Mouse (Mus musculus) thymus, postnatal 10 days (tissue): ENCODE measurements around the gene Hmgcs2.
A peak's percentile ranks its signal among the peaks of the same experiment; 100 is the strongest.

Experiments
- DNase-seq, 2 experiments: peaks; one replicate each; pipeline ENCODE4 v3.0.0; 2021; ENCODE audit warnings: low spot score in 2 of 2

The Hmgcs2 gene

GRCm38 (mm10) chr3:98280204-98280932 is at the start of gene Hmgcs2:
Gene Hmgcs2, plus strand, starts transcription at chr3:98280435.
- DNase-seq, result peak; percentile 21 to 33

GRCm38 (mm10) chr3:98233504-98233903 is 46.7 kb upstream of the Hmgcs2 start:
- DNase-seq, result no peak

- DNase-seq, result no peak
Observed at GRCm38 (mm10) chr3:98236266-98236665, 44.0 kb upstream of the Hmgcs2 start.

GRCm38 (mm10) chr3:98237240-98237639 is 43.0 kb upstream of the Hmgcs2 start:
- no peak for DNase-seq

GRCm38 (mm10) chr3:98238150-98238549 is 42.1 kb upstream of the Hmgcs2 start:
- DNase-seq, result no peak

- no peak for DNase-seq
Observed at GRCm38 (mm10) chr3:98242051-98242450, 38.2 kb upstream of the Hmgcs2 start.

- DNase-seq, result no peak
Observed at GRCm38 (mm10) chr3:98242458-98243037, 37.7 kb upstream of the Hmgcs2 start.

- no peak for DNase-seq
Observed at GRCm38 (mm10) chr3:98245892-98246291, 34.3 kb upstream of the Hmgcs2 start.

GRCm38 (mm10) chr3:98246985-98247751 is 33.1 kb upstream of the Hmgcs2 start:
- DNase-seq, result no peak

GRCm38 (mm10) chr3:98249378-98249777 is 30.9 kb upstream of the Hmgcs2 start:
- no peak for DNase-seq

- no peak for DNase-seq
Observed at GRCm38 (mm10) chr3:98249833-98250448, 30.3 kb upstream of the Hmgcs2 start.

GRCm38 (mm10) chr3:98254059-98254458 is 26.2 kb upstream of the Hmgcs2 start:
- no peak for DNase-seq

GRCm38 (mm10) chr3:98254656-98255583 is 25.3 kb upstream of the Hmgcs2 start:
- DNase-seq, result no peak

GRCm38 (mm10) chr3:98258723-98259122 is 21.5 kb upstream of the Hmgcs2 start:
- DNase-seq, result no peak

GRCm38 (mm10) chr3:98259271-98259751 is 20.9 kb upstream of the Hmgcs2 start:
- DNase-seq, result no peak

GRCm38 (mm10) chr3:98260534-98260933 is 19.7 kb upstream of the Hmgcs2 start:
- DNase-seq, result no peak

- DNase-seq, result no peak
Observed at GRCm38 (mm10) chr3:98261415-98261814, 18.8 kb upstream of the Hmgcs2 start.

GRCm38 (mm10) chr3:98262133-98262532 is 18.1 kb upstream of the Hmgcs2 start:
- DNase-seq, result no peak

GRCm38 (mm10) chr3:98267249-98267651 is 13.0 kb upstream of the Hmgcs2 start:
- no peak for DNase-seq

GRCm38 (mm10) chr3:98273623-98274398 is 6.4 kb upstream of the Hmgcs2 start:
- no peak for DNase-seq
